Mouse (Mus musculus): ENCODE measurements around the gene Mtap. TPM values are rescaled to one million over a fixed set of nuclear protein-coding genes. Genes with fewer than 3 reads are reported as not detected.

The Mtap gene
- total RNA-seq, 2 experiments from 2014 or later = 1.3 to 6.5 TPM

DNA sequence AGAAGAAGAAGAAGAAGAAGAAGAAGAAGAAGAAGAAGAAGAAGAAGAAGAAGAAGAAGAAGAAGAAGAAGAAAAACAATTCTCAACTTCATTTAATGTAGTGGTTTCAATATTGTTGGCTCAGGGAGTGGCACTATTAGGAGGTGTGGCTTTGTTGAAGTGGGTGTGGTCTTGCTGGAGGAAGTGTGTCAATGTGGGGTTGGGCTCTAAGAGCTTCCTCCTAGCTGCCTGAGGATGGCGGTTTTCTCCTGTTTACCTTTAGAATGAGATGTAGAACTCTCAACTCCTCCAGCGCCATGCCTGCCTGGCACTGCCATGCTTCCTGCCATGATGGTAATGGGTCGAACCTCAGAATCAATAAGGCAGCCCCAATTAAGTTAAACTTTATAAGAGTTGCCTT lies 5.1 kb upstream of the Mtap start:
- ATAC-seq (replicated peaks; ENCODE audit: low FRiP score, poor library complexity, severe bottlenecking) = no peak

- ATAC-seq (replicated peaks; ENCODE audit: low FRiP score, poor library complexity, severe bottlenecking) = no peak
Measured at GRCm38 (mm10) chr4:89136356-89136755, 566 bp upstream of the Mtap start.

DNA sequence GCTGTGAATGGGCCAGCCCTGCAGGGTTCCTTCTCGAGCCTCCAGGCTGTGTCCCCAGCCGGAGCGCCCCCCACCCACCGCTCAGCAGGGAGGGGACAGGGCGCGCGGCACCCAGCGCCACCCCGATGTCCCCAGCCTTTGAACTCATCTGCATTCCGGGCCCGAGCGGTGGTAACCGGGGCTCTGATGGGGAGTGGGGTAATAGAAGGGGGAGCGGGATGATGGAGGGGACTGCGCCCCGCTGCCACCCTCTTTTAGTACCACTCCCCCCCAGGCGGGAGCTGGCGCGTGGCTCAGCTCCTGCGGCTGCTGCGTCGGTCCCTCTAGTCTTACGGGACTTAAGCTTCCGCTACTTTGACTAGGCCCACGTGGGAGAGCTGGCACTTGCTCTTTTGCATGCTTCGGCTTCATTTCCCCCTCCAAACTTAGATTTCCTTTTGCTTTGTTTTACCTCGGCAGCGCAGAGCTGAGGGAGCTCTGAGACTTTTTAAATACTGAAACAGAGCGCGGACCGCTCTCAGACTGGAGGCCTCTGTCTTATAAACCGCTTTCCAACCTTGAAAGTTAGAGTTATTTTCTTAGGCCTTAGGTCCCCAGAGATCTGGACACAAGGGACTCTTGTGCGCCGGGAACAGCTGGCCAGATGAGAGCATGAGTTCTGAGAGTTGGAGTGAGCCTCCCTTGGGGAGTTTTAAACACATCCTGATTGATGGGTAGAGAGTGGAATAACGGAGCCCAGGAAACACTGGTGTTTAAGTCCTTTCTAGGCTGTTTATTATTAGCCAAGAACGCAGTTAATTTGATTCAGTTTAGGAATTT lies 829 bp downstream of the Mtap start:
- ATAC-seq (replicated peaks; ENCODE audit: low FRiP score, poor library complexity, severe bottlenecking) = no peak

GRCm38 (mm10) chr4:89138361-89138651 lies 1.4 kb downstream of the Mtap start:
- ATAC-seq (replicated peaks; ENCODE audit: low FRiP score, poor library complexity, severe bottlenecking) = no peak

GRCm38 (mm10) chr4:89140832-89141231 lies 3.9 kb downstream of the Mtap start:
- no peak for ATAC-seq (replicated peaks; ENCODE audit: low FRiP score, poor library complexity, severe bottlenecking)

DNA sequence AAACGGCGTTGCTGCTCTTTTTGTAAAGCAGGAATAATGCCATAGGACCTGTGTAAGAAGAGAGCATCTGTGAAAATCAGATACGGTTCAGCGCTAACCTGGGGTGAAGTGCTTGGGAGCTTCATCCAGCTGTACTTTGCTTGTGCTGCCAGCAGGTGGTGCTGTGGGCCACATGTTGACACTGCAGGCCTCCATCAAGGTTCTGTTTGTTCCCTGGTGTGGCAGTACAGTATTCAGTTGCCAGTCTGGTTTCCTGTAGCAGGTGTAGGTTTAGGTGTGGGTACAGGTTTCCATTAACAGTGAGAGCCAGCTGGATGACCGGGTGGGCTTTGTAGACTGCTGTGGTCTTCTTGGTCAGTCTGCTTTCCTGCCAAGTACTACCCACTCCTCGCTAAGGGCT lies 8.5 kb downstream of the Mtap start:
- ATAC-seq (replicated peaks; ENCODE audit: low FRiP score, poor library complexity, severe bottlenecking) = peak; percentile 79

- no peak for ATAC-seq (replicated peaks; ENCODE audit: low FRiP score, poor library complexity, severe bottlenecking)
Measured at GRCm38 (mm10) chr4:89146291-89146690, 9.4 kb downstream of the Mtap start.

DNA sequence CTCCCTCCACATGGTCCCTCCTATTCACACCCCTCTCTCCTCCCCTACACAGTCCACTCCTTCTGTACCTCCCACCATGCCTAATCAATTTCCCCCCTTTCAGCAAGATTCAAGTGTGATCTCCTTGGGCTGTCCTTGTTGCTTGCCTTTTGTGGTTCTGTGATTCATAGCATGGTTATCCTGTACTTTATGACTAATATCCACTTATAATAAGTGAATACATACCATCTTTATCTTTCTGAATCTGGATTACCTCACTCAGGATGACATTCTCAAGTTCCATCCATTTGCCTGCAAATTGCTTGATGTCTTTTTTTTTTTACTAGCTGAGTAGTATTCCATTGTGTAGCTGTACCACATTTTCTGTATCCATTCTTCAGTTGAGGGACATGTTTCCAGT lies 12.3 kb downstream of the Mtap start:
- ATAC-seq (replicated peaks; ENCODE audit: low FRiP score, poor library complexity, severe bottlenecking) = no peak

- ATAC-seq (replicated peaks; ENCODE audit: low FRiP score, poor library complexity, severe bottlenecking) = no peak
Measured at GRCm38 (mm10) chr4:89161389-89161788, 24.5 kb downstream of the Mtap start.

- ATAC-seq (replicated peaks; ENCODE audit: low FRiP score, poor library complexity, severe bottlenecking) = no peak
Measured at GRCm38 (mm10) chr4:89162496-89162895, 25.6 kb downstream of the Mtap start.

- no peak for ATAC-seq (replicated peaks; ENCODE audit: low FRiP score, poor library complexity, severe bottlenecking)
Measured at GRCm38 (mm10) chr4:89163613-89164012, 26.7 kb downstream of the Mtap start.

GRCm38 (mm10) chr4:89164681-89165080 lies 27.8 kb downstream of the Mtap start:
- ATAC-seq (replicated peaks; ENCODE audit: low FRiP score, poor library complexity, severe bottlenecking) = no peak

DNA sequence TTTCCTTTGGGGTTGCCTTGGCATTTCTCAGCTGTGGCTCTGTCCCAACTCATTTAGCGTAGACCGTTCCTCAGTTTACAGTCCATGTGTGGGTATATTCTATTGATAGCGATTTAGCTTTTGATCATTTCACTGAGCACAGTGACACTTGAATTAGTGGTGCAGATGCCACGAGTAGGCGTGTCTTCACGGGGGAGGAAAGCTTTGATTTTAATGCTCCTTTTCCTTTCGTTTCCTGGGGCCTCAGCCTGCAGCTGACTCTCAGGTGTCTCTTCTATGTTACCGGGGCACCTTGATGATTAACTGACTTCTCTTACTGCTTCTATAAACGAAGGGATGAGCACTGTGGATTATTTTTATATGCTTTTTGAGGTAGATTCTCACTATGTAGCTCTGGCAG lies 32.0 kb downstream of the Mtap start:
- ATAC-seq (replicated peaks; ENCODE audit: low FRiP score, poor library complexity, severe bottlenecking) = no peak

GRCm38 (mm10) chr4:89169739-89170138 lies 32.8 kb downstream of the Mtap start:
- ATAC-seq (replicated peaks; ENCODE audit: low FRiP score, poor library complexity, severe bottlenecking) = no peak

DNA sequence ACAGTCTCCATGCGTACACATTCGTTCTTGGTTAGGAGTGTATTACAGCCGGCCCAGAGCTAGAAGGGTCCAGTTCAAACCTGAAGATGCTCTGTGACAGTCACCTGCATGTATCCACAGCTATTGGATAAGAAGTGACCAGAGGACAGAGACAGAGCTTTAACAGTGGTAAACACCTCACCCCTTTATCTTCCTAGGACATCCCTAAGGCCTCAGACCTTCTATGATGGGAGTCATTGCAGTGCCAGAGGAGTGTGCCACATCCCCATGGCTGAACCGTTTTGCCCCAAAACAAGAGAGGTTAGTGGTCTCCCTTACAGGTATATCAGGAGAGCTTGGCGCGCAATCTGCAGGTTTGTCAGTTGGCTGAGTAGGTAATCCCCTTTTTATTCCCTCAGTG lies 34.0 kb downstream of the Mtap start:
- no peak for ATAC-seq (replicated peaks; ENCODE audit: low FRiP score, poor library complexity, severe bottlenecking)

DNA sequence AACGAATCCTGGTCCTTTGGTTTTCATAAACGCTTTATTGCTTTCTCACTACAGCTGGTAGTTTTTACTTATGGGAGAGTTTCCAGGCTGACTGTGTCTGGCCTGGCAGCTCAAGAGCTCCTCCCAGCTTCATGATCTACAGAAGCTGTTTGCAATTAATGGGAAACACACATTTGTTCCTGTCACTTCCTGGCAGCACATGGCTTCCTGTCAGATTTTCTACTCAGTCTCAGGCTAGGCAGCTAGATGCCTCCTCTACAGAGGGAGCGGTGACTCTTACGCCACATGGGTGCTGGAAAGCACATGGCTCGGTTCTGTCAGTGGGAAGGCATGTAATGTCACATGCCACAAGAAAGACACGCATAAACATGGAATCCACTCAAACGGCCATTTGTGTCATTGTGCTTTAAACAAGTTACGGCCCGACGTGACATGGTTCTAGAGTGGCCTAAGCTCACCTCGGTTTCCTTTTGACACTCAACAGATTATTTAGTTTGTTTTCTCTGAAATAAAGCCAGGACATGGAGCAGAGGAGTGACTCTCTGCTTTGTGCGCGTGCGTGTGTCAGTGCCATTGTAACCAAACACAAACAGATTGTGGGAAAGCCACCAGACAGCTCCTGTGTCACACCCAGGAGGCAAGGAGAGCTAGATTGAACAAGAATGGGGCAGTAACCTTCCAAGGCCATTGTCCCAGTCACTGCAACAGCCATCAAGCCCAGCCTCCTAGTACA lies 36.1 kb downstream of the Mtap start:
- no peak for ATAC-seq (replicated peaks; ENCODE audit: low FRiP score, poor library complexity, severe bottlenecking)

- ATAC-seq (replicated peaks; ENCODE audit: low FRiP score, poor library complexity, severe bottlenecking) = no peak
Measured at GRCm38 (mm10) chr4:89177514-89178307, 40.8 kb downstream of the Mtap start.

- no peak for ATAC-seq (replicated peaks; ENCODE audit: low FRiP score, poor library complexity, severe bottlenecking)
Measured at GRCm38 (mm10) chr4:89180121-89180520, 43.2 kb downstream of the Mtap start.

DNA sequence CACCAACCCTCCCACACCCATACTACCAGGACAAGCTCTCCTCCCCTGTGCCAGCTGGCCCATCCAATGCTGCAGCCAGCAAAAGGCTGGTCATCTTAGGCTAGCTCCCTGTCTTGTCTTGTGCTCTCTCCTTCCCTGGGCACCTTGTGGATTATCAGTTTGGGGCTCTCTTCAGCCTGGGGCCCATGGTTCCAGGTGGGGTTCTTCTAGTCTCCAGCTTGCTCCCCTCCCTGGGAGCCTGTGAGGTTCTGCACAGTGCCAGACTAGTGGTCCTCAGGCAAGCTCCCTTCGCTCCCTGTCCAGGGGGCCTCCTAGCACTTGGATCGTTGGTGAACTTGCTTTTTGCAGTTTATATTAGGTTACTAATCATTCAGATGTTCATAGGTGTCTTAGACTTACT lies 44.7 kb downstream of the Mtap start:
- ATAC-seq (replicated peaks; ENCODE audit: low FRiP score, poor library complexity, severe bottlenecking) = no peak

DNA sequence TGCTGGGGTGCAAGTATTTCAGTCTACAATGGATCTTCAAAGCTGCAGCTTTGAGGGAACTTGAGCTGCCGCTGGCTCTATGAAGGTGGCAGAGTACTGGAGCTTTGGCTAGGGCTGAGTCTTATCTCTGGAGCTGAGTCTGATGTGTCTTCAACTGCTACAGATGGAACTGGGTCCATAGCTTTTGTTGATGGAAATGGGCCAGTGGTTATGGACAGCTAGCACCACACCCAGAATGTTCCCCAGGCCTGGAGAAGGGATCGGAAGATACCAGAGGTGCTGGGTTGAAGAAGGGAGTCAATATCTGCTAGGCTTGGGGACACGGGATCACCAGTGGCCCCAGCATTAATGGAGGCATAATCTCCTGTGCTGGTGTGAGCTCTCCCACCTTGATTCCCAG lies 45.6 kb downstream of the Mtap start:
- no peak for ATAC-seq (replicated peaks; ENCODE audit: low FRiP score, poor library complexity, severe bottlenecking)

- ATAC-seq (replicated peaks; ENCODE audit: low FRiP score, poor library complexity, severe bottlenecking) = no peak
Measured at GRCm38 (mm10) chr4:89195481-89195880, 58.6 kb downstream of the Mtap start.

All from erythroid progenitor cell, adult 5-6 weeks (primary cell).